Mouse (Mus musculus) spleen, postnatal 36 days (tissue): Measurements from ENCODE around the gene Snrnp25.
"Not testable (repeated sequence)": the region's sequence is repeated elsewhere in the genome, so short reads cannot be mapped to it uniquely, and the experiment has no call there.

Source experiments
- DNase-seq, 2 experiments: peaks; one replicate each; pipeline ENCODE4 v3.0.0; 2022; ENCODE audit warnings: low spot score in 2 of 2, mixed read lengths in 1 of 2

The Snrnp25 gene

DNA sequence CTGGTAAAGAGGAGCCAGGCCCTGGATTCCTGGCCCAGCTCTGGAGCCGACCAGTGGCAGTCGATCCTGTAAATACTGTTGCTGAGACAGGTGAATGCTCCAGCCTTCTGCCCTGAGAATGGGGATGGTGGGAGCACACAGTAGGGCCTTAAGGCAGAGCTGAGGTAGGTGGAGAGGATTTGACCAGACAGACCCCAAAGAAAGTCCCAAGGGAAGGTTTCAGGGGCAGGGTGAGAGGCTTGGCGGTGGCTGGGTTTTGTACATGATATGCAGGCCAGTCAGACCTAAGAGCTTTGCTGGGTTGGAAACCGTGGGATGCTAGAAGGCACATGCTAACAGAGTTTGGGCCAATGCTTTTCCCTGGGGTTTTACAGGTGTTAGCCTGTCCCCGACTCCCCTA is 10.6 kb upstream of the Snrnp25 start:
- DNase-seq = no peak

GRCm38 (mm10) chr11:32195867-32196540 is 9.2 kb upstream of the Snrnp25 start:
- peak in 1 of 2 experiments; percentile 32 for DNase-seq

GRCm38 (mm10) chr11:32196727-32197126 is 8.5 kb upstream of the Snrnp25 start:
- no peak for DNase-seq

DNA sequence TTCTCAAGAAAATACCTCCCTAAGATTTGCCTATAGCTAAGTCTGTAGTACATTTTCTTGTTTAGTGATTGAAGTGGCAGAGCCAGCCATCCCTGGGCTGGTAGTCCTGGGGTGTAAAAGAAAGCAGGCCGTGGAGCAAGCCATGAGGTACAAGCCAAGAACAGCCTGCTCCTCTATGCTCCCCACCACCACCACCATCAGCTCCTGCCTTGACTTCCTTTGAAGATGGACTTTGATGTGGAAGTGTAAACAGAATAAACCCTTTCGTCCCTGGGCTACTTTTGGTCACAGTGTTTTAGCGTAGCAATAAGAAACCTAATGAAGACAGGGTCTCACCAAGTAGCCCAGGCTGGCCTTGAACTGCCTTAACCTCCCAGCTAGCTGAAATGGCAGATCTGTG is 7.4 kb upstream of the Snrnp25 start:
- no peak for DNase-seq

DNA sequence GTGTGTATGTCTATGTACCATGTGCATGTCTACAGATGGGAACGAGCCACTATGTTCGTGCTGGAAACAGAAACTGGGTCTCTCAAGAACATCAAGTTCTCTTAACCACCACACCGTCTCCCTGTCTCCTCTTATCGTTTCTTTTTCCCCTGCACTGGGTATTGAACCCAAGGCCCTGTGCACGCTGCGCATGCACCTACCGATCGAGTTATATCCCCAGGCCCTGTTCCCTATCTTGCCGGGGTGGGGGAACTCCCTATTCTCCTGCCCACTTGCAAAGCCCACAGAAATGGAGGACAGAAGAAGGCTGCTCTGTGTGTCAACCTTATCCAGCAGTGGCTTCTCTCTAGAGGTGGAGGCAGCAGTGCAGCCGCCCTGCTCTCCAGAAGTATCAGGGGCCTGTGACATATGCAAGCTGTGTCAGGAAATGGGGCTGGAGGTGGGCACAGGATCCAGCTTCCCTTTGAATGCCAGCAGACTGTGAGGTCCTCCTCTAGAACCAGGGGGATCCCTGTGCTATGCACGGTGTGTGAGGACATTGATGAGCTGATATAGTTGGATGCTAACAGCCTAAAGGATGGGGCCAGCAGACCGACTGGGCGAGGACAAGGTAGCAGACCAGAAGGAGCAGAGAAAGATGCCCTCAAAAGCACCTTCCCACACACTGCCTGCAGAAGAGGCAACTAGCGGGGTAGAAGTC is 6.8 kb upstream of the Snrnp25 start:
- no peak for DNase-seq

DNA sequence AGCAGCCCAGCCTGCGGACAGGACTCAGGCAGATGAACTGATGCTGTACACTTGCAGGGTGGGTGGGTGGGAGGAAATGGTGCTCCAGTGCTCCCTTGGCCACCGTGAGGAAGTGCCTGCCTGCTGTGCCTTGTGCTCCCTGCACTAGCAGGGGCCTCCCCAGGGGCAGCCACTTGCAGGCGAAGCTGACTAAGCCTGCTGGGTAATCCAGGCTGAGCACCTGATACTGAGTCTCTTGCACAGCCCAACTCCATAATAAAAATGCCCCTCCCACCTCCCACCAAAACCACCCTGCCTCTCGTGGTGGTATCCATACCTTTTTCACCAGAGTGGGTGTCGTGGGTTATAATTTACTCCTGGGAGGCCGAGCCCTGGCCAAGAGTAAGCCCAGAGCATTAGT is 6.0 kb upstream of the Snrnp25 start:
- peak in 1 of 2 experiments; percentile 37 for DNase-seq

DNA sequence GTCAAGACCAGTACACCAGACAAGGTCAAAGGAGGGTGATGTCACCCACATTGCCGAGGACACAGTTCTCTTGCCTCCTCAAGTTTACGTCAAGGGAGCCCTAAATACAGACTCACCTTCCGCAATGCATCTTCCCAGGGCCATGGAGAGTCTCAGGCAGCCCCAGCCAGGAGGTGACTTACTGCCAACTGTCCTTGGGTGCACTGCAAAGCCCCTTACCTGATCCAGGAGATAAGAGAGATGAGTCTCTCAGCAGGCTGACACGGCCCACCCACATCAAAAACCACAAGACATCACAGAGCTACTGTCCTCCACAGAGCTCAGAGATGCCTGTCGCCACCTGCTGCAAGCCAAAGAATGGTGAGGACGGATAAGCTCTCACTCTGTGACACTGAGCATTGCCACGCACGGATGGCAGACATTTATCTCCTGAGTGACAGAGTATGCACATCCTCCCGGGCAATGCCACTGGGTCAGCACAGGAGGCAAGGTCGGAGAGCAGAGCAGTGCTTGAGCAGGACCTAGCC is 5.1 kb upstream of the Snrnp25 start, which contains the start of gene Il9r:
TSS of gene Il9r (minus strand) at position 205 of the 527 bp plus-strand sequence.
- peak; percentile 31 to 39 for DNase-seq

- not testable (repeated sequence) for DNase-seq
Measured at GRCm38 (mm10) chr11:32200992-32201391, 4.2 kb upstream of the Snrnp25 start.

DNA sequence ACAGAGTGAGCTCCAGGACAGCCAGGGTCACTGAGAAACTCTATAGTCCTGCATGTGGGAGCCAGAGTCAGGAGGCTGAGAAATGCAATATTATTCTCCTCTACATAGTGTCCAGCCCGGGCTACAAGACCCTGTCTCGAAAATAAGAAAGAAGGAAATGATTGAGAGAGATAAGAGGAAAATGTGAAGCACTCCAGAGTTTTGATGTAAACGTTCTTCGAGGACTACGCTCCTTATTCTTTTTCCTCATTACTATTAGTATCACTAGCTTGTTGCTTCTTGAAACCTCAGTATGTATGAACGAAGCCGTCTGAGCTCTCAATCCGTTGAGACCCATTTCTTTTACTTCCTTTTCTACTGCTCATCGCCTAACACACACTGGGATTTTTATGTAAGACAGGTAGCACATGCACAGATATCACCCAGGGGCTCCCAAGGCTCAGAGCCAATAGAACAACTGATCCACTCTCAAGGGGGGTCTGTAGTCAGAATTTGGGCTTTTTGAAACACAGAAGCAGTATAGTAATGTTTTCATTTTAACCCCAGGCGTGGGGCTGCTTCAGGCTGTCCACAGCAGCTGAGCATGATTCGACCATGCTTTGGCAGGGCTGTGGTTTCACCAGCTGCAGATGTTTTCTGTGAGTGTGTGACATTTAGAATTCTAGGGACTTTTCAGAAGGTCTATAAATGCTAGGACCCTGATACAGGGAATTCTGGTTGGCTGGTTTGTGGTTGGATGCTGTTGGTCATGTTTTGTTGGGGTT is 3.1 kb upstream of the Snrnp25 start:
- no peak for DNase-seq

GRCm38 (mm10) chr11:32210623-32211022 is 5.4 kb downstream of the Snrnp25 start:
- DNase-seq = no peak

DNA sequence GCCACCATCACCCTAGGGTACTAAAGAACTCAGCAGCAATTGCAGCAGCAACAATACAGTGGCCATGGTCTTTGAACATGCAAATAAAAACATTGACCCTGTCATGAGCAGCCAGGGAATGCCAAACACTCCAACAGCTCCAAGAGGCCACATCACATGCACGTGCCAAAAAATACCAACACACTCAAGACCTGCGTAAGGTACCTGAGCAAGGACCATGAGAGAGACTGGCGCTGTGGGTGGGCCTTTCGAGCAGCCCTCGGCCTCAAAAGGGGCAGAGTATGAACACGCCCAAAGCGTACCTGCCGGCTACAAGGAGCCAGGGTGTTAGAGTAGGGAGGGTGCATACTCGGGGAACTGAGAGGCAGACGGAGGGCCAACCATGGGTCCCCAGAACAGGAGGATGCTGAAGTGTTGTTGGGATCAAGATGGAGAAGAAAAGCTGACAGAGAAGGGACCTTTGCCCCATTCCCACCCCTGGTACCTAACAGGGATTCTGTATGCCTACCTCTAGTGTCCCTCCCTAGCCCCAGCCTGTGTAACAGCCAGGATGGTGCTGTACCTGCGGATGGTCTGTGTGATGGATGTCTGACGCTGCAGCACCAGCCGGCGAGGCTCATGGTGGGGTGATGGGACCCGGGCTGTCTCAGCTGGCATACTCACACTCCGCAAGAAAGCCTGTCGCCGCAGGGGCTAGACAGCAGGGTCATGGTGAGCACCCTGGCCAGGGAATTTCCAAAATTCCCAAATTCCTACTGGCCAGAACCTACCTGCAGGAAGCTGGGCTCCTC is 10.4 kb downstream of the Snrnp25 start:
- no peak for DNase-seq

GRCm38 (mm10) chr11:32216851-32217250 is 11.6 kb downstream of the Snrnp25 start:
- DNase-seq = peak; percentile 53 to 66

- no peak for DNase-seq
Measured at GRCm38 (mm10) chr11:32218501-32219050, 13.4 kb downstream of the Snrnp25 start.

DNA sequence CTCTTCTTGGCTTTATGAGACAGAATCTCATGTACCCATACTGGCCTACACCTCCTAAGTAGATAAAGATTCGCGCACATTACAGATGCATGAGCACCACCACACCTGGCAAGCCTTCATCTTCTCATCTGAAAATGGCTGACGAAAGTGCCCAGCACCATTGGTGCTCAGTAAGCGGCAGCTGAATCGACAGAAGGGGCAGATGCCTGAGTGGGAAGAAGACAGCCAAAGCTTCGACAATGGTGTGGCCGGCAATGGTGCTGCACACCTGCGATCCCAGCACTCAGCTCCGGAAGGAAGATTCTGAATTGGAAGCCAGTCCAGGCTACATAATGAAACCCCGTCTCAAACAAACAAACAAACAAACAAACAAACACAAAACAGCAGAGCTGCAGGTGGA is 14.1 kb downstream of the Snrnp25 start:
- DNase-seq = no peak

GRCm38 (mm10) chr11:32220607-32221224 is 15.5 kb downstream of the Snrnp25 start:
- no peak for DNase-seq

DNA sequence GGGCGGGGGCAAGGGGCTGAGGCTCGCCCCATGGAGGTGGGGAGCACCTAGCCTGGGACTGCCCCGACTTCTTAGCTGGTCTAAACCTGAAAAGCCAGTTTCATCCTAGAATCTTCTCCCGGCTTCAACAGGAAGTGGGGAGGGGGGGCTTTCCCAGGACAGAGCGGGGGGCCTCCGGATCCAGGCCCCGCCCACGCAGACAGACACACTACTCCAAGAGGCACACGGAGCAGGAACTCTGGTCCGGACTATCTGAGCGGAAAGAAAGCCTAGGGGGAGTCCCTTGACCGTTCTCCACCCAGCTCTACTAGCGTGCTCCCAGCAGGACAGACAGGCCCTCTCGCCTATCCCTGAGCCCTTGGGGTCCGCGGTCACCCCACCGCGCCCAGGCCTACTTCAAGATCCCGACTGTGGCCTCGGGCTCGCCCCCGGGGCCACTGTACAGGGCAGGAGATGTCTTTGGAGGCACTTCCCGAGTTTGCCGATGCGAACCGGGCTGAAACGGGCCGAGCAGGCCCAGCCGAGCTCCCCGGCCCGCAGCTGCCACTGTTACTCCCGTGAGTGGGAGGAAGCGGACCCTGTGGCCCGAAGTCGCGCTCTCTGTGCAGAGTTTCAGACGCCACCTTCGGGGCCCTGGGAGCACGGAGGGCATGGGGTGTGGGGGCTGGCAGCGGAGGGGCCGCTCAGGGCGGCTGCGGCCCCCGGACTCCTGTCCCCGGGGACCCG is 16.2 kb downstream of the Snrnp25 start:
- no peak for DNase-seq

GRCm38 (mm10) chr11:32221951-32222409 is 16.8 kb downstream of the Snrnp25 start, which contains the start of gene Rhbdf1:
Rhbdf1 (minus strand) TSS chr11:32222300.
- no peak for DNase-seq

DNA sequence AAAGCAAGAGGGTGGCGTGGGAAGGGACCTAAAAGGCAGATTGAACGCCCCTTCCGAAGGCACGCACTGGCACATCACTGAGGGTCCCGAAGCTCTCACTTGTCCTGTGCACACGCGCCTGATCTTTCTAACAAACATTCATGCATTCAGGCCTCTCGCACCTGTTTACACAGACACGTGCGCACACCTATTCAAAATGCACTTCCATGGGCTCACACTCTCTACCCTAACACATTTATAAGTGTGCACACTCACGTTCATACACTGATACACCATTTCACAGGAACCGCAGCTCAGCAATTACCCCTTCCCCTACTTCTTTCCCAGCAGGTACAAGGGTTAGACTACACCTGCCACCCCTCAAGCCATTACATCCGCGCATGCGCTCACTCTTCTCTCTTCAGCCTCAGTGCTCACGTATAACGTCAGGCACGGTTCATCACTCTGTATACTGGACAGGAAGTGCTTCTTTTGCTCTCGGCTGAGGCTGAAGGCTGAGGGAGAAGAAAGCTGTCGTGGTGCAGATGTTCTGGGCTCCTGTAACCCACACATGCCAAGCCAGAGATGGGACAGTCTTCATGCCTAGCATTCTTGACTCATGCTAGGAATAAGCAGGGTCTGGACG is 17.5 kb downstream of the Snrnp25 start:
- DNase-seq = peak in 1 of 2 experiments; percentile 52

DNA sequence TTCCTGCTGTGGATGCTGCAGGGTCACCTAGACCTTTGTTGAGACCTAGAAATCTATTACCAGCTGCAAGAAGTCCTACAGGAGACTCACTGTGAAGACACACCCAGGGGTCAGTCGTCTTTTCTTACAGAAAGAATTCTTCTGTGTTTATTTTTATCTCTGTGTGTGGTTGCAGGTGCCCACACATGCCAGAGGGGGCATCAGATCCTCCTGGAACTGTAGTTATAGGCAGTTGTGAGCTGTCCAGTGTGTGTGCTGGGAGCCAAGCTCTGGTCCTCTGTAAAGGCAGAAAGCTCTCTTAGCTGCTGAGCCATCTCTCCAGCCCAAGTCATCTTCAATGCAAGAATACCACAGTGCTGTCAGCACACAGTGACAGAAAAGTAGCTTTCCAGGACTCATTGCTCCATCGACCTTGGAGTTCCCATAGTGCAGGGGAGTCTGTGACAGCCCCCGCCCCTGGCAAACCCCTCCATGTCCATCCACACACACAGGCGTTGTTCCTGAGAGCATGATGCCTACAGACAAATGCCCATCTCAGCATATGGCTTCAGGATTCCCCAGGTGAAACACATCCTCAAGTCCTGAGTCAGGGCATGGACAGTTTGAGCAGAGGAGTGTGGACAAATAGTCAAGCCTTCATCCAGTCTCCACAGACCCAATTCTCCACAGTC is 18.2 kb downstream of the Snrnp25 start:
- no peak for DNase-seq
